Mouse (Mus musculus): ENCODE measurements around the gene Rab5a. TPM values are rescaled to one million over a fixed set of nuclear protein-coding genes. Genes with fewer than 3 reads are reported as not detected.
A peak's percentile ranks its signal among the peaks of the same experiment; 100 is the strongest.

Rab5a gene
- polyA plus RNA-seq, 1 experiment, result 2.2 TPM

GRCm38 (mm10) chr17:53478066-53478857, 772 bp upstream of the Rab5a start:
- Histone ChIP-seq H3K36me3 (ENCODE audit: control insufficient read depth, insufficient read depth, low read length) (no peaks in the 10 kb centered on the region), H3K4me1 (ENCODE audit: control insufficient read depth, insufficient read depth, insufficient read length, low read length) (peaks cover 5% of the 10 kb centered on the region; the same call in 1 of the 2 replicates), H3K27me3 (ENCODE audit: control insufficient read depth, insufficient read depth, low read length) (no peaks in the 10 kb centered on the region), H3K27ac (ENCODE audit: insufficient read depth, low read depth, low read length) (peak overlapping the region; percentile 99), H3K4me3 (ENCODE audit: low read depth, low read length) (peak overlapping the region; percentile 72)
- TF ChIP-seq CTCF (IDR thresholded peaks at IDR 0.05; ENCODE audit: extremely low read depth, insufficient read length, insufficient replicate concordance, low read depth, low read length) (peak; percentile 22; the same call in 1 of the 2 replicates), POLR2A (IDR thresholded peaks at IDR 0.05; ENCODE audit: low read depth, low read length) (no peak)
- 5% methylated on average over 15 of the region's 15 CpGs for WGBS

DNA sequence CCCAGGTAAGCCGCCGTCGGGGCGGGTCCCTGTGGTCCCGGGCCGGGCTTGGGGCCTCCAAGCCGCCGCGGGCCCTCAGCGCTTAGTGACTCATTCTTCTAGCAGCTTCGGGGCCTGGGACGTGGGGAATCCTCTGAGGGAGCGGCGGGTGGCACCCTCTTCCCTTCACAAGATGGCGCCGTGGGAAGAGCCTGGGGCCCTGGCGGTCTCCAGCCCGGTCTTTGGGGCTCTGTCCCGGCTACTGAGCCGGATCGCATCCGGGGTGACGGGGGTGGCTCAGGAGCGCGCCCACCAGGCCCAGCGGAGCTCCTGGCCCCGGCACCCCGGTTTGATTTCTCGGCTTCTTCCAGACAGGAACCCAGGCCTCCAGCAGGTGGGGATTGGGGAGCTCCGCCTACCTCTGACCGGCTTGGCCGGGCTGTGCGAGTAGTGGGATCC, 589 bp downstream of the Rab5a start:
- TF ChIP-seq CTCF (IDR thresholded peaks at IDR 0.05; ENCODE audit: extremely low read depth, insufficient read length, insufficient replicate concordance, low read depth, low read length) (no peak), POLR2A (IDR thresholded peaks at IDR 0.05; ENCODE audit: low read depth, low read length) (no peak)
- Histone ChIP-seq H3K36me3 (ENCODE audit: control insufficient read depth, insufficient read depth, low read length) (peaks cover 4% of the 10 kb centered on the region), H3K4me3 (ENCODE audit: low read depth, low read length) (peak overlapping the region; percentile 72), H3K27me3 (ENCODE audit: control insufficient read depth, insufficient read depth, low read length) (no peaks in the 10 kb centered on the region), H3K27ac (ENCODE audit: insufficient read depth, low read depth, low read length) (peak overlapping the region; percentile 88), H3K4me1 (ENCODE audit: control insufficient read depth, insufficient read depth, insufficient read length, low read length) (peaks cover 5% of the 10 kb centered on the region; the same call in 1 of the 2 replicates)
- WGBS, result 1% methylated on average over 33 of the region's 33 CpGs

- 26% methylated on average over 7 of the region's 7 CpGs for WGBS
- no peak overlapping the region for H3K4me3 ChIP-seq (ENCODE audit: low read depth, low read length)
Measured at GRCm38 (mm10) chr17:53480433-53480832, 1.4 kb downstream of the Rab5a start.

GRCm38 (mm10) chr17:53488291-53489006, 9.4 kb downstream of the Rab5a start:
- peaks cover 24% of the 10 kb centered on the region for H3K36me3 ChIP-seq (ENCODE audit: control insufficient read depth, insufficient read depth, low read length)
- no peaks in the 10 kb centered on the region for H3K27me3 ChIP-seq (ENCODE audit: control insufficient read depth, insufficient read depth, low read length)
- TF ChIP-seq POLR2A (IDR thresholded peaks at IDR 0.05; ENCODE audit: low read depth, low read length), result no peak
- no peak for TF ChIP-seq CTCF (IDR thresholded peaks at IDR 0.05; ENCODE audit: extremely low read depth, insufficient read length, insufficient replicate concordance, low read depth, low read length)
- 0 out of 2 replicates have a peak, but pooled peaks cover 1% of the 10 kb centered on the region for H3K4me1 ChIP-seq (ENCODE audit: control insufficient read depth, insufficient read depth, insufficient read length, low read length)
- no peak overlapping the region for H3K27ac ChIP-seq (ENCODE audit: insufficient read depth, low read depth, low read length)
- 78% methylated on average over 4 of the region's 4 CpGs for WGBS
- no peak overlapping the region for H3K4me3 ChIP-seq (ENCODE audit: low read depth, low read length)

More at GRCm38 (mm10) chr17:53480433-53480832, 1.4 kb downstream of the Rab5a start:
- peaks cover 8% of the 10 kb centered on the region for H3K36me3 ChIP-seq (ENCODE audit: control insufficient read depth, insufficient read depth, low read length)
- peaks cover 5% of the 10 kb centered on the region; the same call in 1 of the 2 replicates for H3K4me1 ChIP-seq (ENCODE audit: control insufficient read depth, insufficient read depth, insufficient read length, low read length)
- no peak for TF ChIP-seq CTCF (IDR thresholded peaks at IDR 0.05; ENCODE audit: extremely low read depth, insufficient read length, insufficient replicate concordance, low read depth, low read length)
- no peak for TF ChIP-seq POLR2A (IDR thresholded peaks at IDR 0.05; ENCODE audit: low read depth, low read length)
- no peak overlapping the region for H3K27ac ChIP-seq (ENCODE audit: insufficient read depth, low read depth, low read length)
- H3K27me3 ChIP-seq (ENCODE audit: control insufficient read depth, insufficient read depth, low read length), result no peaks in the 10 kb centered on the region

GRCm38 (mm10) chr17:53489007-53489378, 10.0 kb downstream of the Rab5a start:
- H3K4me3 ChIP-seq (ENCODE audit: low read depth, low read length), result no peak overlapping the region
- no peak for TF ChIP-seq POLR2A (IDR thresholded peaks at IDR 0.05; ENCODE audit: low read depth, low read length)
- no peak for TF ChIP-seq CTCF (IDR thresholded peaks at IDR 0.05; ENCODE audit: extremely low read depth, insufficient read length, insufficient replicate concordance, low read depth, low read length)
- 0 out of 2 replicates have a peak, but pooled peaks cover 1% of the 10 kb centered on the region for H3K4me1 ChIP-seq (ENCODE audit: control insufficient read depth, insufficient read depth, insufficient read length, low read length)
- 90% methylated on average over 1 of the region's 1 CpGs for WGBS
- no peaks in the 10 kb centered on the region for H3K27me3 ChIP-seq (ENCODE audit: control insufficient read depth, insufficient read depth, low read length)
- H3K27ac ChIP-seq (ENCODE audit: insufficient read depth, low read depth, low read length), result no peak overlapping the region
- H3K36me3 ChIP-seq (ENCODE audit: control insufficient read depth, insufficient read depth, low read length), result peaks cover 26% of the 10 kb centered on the region

DNA sequence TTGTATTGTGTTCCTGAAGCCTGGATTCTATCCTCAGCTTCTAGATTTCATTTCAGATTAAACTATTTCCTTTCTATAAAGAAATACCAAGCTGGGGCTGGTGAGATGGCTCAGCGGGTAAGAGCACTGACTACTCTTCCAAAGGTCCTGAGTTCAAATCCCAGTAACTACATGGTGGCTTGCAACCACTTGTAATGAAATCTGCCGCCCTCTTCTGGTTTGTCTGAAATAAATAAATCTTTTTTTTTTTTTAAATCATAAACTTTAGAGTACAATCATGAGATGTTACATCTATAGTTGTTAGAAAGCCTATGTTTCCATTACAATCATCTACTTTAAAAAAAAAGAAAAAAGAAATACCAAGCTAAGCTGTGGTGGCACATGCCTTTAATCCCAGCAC, 23.9 kb downstream of the Rab5a start:
- H3K27me3 ChIP-seq (ENCODE audit: control insufficient read depth, insufficient read depth, low read length), result no peaks in the 10 kb centered on the region
- no peak overlapping the region for H3K27ac ChIP-seq (ENCODE audit: insufficient read depth, low read depth, low read length)
- no peaks in the 10 kb centered on the region for H3K4me1 ChIP-seq (ENCODE audit: control insufficient read depth, insufficient read depth, insufficient read length, low read length)
- no peak overlapping the region for H3K4me3 ChIP-seq (ENCODE audit: low read depth, low read length)
- peaks cover 39% of the 10 kb centered on the region for H3K36me3 ChIP-seq (ENCODE audit: control insufficient read depth, insufficient read depth, low read length)
- TF ChIP-seq POLR2A (IDR thresholded peaks at IDR 0.05; ENCODE audit: low read depth, low read length) (no peak), CTCF (IDR thresholded peaks at IDR 0.05; ENCODE audit: extremely low read depth, insufficient read length, insufficient replicate concordance, low read depth, low read length) (no peak)
- 94% methylated on average over 2 of the region's 2 CpGs for WGBS
